Comparison of ENCODE assay signal across 9 mouse cellular contexts in genomic region chr7:135768592-135768991, GRCm38 (mm10). TPM values are rescaled to one million over a fixed set of nuclear protein-coding genes. Genes with fewer than 3 reads are reported as not detected.
DNase-seq lines count a peak whose midpoint lies in the region; ATAC-seq and TF ChIP-seq lines count a peak whose summit lies in the region.
"Had no signal": no experiment of that assay in that cellular context is flagged by ENCODE, and none has a peak within 500 bp of the region (broad histone marks: within the 10 kb centered on the region; RNA-seq: fewer than 3 reads in every experiment).

No protein-coding gene starts in this region.

- TF ChIP-seq CTCF in gastrocnemius, adult 2 months (IDR thresholded peaks at IDR 0.05) = peak; percentile 98; the same call in 1 of the 2 replicates
- peak; percentile 89 for TF ChIP-seq CTCF in liver, adult 2 months (IDR thresholded peaks at IDR 0.05; ENCODE audit: low read depth, low read length)
- peak; percentile 77; the same call in 1 of the 2 replicates for TF ChIP-seq CTCF in testis, adult 2 months (IDR thresholded peaks at IDR 0.05; ENCODE audit: control insufficient read depth, insufficient read depth, insufficient replicate concordance, low read depth, low read length)

- H3K4me3 ChIP-seq in liver, embryonic 12.5 days = no peak overlapping the region
- no peak overlapping the region for H3K4me3 ChIP-seq in gastrocnemius, adult 2 months
- no peak overlapping the region for H3K4me3 ChIP-seq in kidney, embryonic 14.5 days (ENCODE audit: low read length)
- no peak overlapping the region for H3K4me3 ChIP-seq in liver, adult 2 months (ENCODE audit: insufficient read depth, low read depth, low read length)
- no peak overlapping the region for H3K4me3 ChIP-seq in neural tube, embryonic 15.5 days (replicated peaks)
- no peak overlapping the region for H3K4me3 ChIP-seq in testis, adult 2 months (ENCODE audit: control insufficient read depth, low read depth, low read length)
- H3K4me3 ChIP-seq: embryonic facial prominence, embryonic 13.5 days had no signal

- H3K27ac ChIP-seq in liver, embryonic 12.5 days = no peak overlapping the region
- H3K27ac ChIP-seq in gastrocnemius, adult 2 months = no peak overlapping the region
- H3K27ac ChIP-seq in kidney, embryonic 14.5 days (ENCODE audit: low read depth, low read length) = no peak overlapping the region
- H3K27ac ChIP-seq in liver, adult 2 months (replicated peaks; ENCODE audit: insufficient read depth, low read depth, low read length) = no peak overlapping the region
- peak overlapping the region; percentile 71 for H3K27ac ChIP-seq in neural tube, embryonic 15.5 days (replicated peaks)
- no peak overlapping the region for H3K27ac ChIP-seq in testis, adult 2 months (ENCODE audit: control insufficient read depth, insufficient read depth, low read depth, low read length)
- H3K27ac ChIP-seq: embryonic facial prominence, embryonic 13.5 days had no signal

- TF ChIP-seq POLR2A in liver, adult 2 months (IDR thresholded peaks at IDR 0.05; ENCODE audit: extremely low read depth, insufficient read depth, low read length) = no peak
- no peak for TF ChIP-seq POLR2A in testis, adult 2 months (IDR thresholded peaks at IDR 0.05; ENCODE audit: control insufficient read depth, low read depth, low read length)

- no peak for ATAC-seq in liver, embryonic 12.5 days
- ATAC-seq in kidney, embryonic 14.5 days (ENCODE audit: low FRiP score, low TSS enrichment) = peak; percentile 76
- ATAC-seq in neural tube, embryonic 15.5 days (ENCODE audit: low FRiP score) = peak; percentile 80

- H3K79me2 ChIP-seq in liver, adult 2 months (ENCODE audit: control insufficient read depth, insufficient read depth, low read length) = no peaks in the 10 kb centered on the region

- intact Hi-C loops in gastrocnemius, adult 2 months (cut with DNase I) = no loop called here

- H3K9ac ChIP-seq in liver, embryonic 12.5 days = no peak overlapping the region
- no peak overlapping the region for H3K9ac ChIP-seq in kidney, embryonic 14.5 days (ENCODE audit: low read depth, low read length)
- H3K9ac ChIP-seq in liver, adult 2 months (ENCODE audit: low read depth, low read length) = no peak overlapping the region
- H3K9ac ChIP-seq in neural tube, embryonic 15.5 days (replicated peaks) = no peak overlapping the region
- H3K9ac ChIP-seq: embryonic facial prominence, embryonic 13.5 days had no signal

- no peaks in the 10 kb centered on the region for H3K4me1 ChIP-seq in liver, embryonic 12.5 days
- no peaks in the 10 kb centered on the region for H3K4me1 ChIP-seq in kidney, embryonic 14.5 days (ENCODE audit: control insufficient read depth, insufficient read depth, low read length)
- H3K4me1 ChIP-seq in liver, adult 2 months (ENCODE audit: control insufficient read depth, insufficient read depth, low read length) = no peaks in the 10 kb centered on the region
- peaks cover 27% of the 10 kb centered on the region for H3K4me1 ChIP-seq in neural tube, embryonic 15.5 days
- H3K4me1 ChIP-seq in testis, adult 2 months (ENCODE audit: control insufficient read depth, insufficient read depth, low read length) = peaks cover 2% of the 10 kb centered on the region; the same call in 1 of the 2 replicates

- no peaks in the 10 kb centered on the region; the same call in 1 of the 2 replicates for H3K27me3 ChIP-seq in liver, embryonic 12.5 days (replicated peaks)
- no peaks in the 10 kb centered on the region for H3K27me3 ChIP-seq in kidney, embryonic 14.5 days (ENCODE audit: control insufficient read depth, insufficient read depth, low read length)
- no peaks in the 10 kb centered on the region for H3K27me3 ChIP-seq in liver, adult 2 months (ENCODE audit: control insufficient read depth, insufficient read depth, low read length)
- no peaks in the 10 kb centered on the region for H3K27me3 ChIP-seq in neural tube, embryonic 15.5 days (replicated peaks)
- H3K27me3 ChIP-seq in testis, adult 2 months (ENCODE audit: control insufficient read depth, insufficient read depth, low read length) = no peaks in the 10 kb centered on the region
- H3K27me3 ChIP-seq: embryonic facial prominence, embryonic 13.5 days had no signal

- no peaks in the 10 kb centered on the region for H3K9me3 ChIP-seq in liver, embryonic 12.5 days (replicated peaks)
- no peaks in the 10 kb centered on the region for H3K9me3 ChIP-seq in kidney, embryonic 14.5 days (ENCODE audit: control insufficient read depth, low read length)
- no peaks in the 10 kb centered on the region for H3K9me3 ChIP-seq in neural tube, embryonic 15.5 days (replicated peaks)
- H3K9me3 ChIP-seq: embryonic facial prominence, embryonic 13.5 days had no signal

- H3K4me2 ChIP-seq in liver, embryonic 12.5 days = no peak overlapping the region
- no peak overlapping the region for H3K4me2 ChIP-seq in kidney, embryonic 14.5 days (replicated peaks; ENCODE audit: low read depth, low read length)
- no peak overlapping the region for H3K4me2 ChIP-seq in neural tube, embryonic 15.5 days
- H3K4me2 ChIP-seq: embryonic facial prominence, embryonic 13.5 days had no signal

- no peaks in the 10 kb centered on the region for H3K36me3 ChIP-seq in liver, embryonic 12.5 days
- no peaks in the 10 kb centered on the region for H3K36me3 ChIP-seq in kidney, embryonic 14.5 days (ENCODE audit: control insufficient read depth, insufficient read depth, low read length)
- H3K36me3 ChIP-seq in liver, adult 2 months (ENCODE audit: control insufficient read depth, insufficient read depth, low read length) = no peaks in the 10 kb centered on the region
- no peaks in the 10 kb centered on the region for H3K36me3 ChIP-seq in neural tube, embryonic 15.5 days
- H3K36me3 ChIP-seq in testis, adult 2 months (ENCODE audit: control insufficient read depth, insufficient read depth, low read length) = no peaks in the 10 kb centered on the region
- H3K36me3 ChIP-seq: embryonic facial prominence, embryonic 13.5 days had no signal

- WGBS in liver, embryonic 12.5 days (ENCODE audit: insufficient replicate concordance) = 6% methylated on average over 3 of the region's 3 CpGs
- WGBS in kidney, embryonic 14.5 days = 7% methylated on average over 3 of the region's 3 CpGs
- WGBS in liver, adult 2 months = 5% methylated on average over 3 of the region's 3 CpGs
- WGBS in neural tube, embryonic 15.5 days = 6% methylated on average over 3 of the region's 3 CpGs

- DNase-seq in liver = peak; percentile 81
- peak; percentile 76 for DNase-seq in cerebellum, postnatal 36 days
- peak; percentile 91 for DNase-seq in gastrocnemius, adult 2 months
- peak; percentile 53 for DNase-seq in liver, adult 2 months (ENCODE audit: extremely low read depth, low read depth, low spot score)

RNA-seq across cellular contexts. Expression of gene Mki67, which starts 52.4 kb away (rescaled TPM):
- 108 and 118 TPM in 2 replicates for polyA plus RNA-seq in liver, embryonic 12.5 days (2016; fragmentation: Nextera tagmentation; extraction: Ambion mirVana)
- under 1 TPM in 1 of 2 experiments, not detected in 1; 0.08 TPM for total RNA-seq in gastrocnemius, adult 2 months (2021)
- polyA plus RNA-seq in kidney, embryonic 14.5 days (2014; fragmentation: Nextera tagmentation; extraction: Ambion mirVana) = 50.8 and 67.1 TPM in 2 replicates
- total RNA-seq in liver, adult 2 months (2014; rRNA removed) = 0.65 and 1.6 TPM in 2 replicates
- polyA plus RNA-seq in liver, adult 2 months (2012; rRNA removed) = 0.02 and 0.05 TPM in 2 replicates
- polyA plus RNA-seq in neural tube, embryonic 15.5 days (2015; fragmentation: Nextera tagmentation; extraction: Ambion mirVana) = 3.9 and 11.6 TPM in 2 replicates
- 2.2 and 2.9 TPM in 2 replicates for polyA plus RNA-seq in testis, adult 2 months (2012; rRNA removed)
